ENCODE assay signal across 11 mouse cellular contexts in the genomic region with DNA sequence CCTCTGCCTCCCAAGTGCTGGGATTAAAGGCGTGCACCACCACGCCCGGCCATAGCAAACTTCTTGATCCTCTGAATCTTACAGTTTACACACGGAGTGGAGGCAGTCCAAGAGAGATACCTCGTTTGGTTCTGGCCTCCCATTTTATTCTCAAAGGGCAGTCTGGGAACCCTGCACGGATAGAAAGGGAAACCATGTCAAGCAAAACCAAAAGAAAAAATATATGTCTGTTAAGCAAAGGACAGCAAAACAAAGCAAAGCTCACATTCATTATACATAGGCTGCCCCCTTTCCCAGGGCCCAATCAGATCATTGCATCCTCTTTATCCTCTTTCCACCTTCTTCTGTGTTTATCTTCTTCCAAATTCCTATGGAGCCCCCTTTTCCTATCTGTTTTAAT. TPM values are rescaled to one million over a fixed set of nuclear protein-coding genes. Genes with fewer than 3 reads are reported as not detected.
A peak's percentile ranks its signal among the peaks of the same experiment; 100 is the strongest.
DNase-seq lines count a peak whose midpoint lies in the region; TF ChIP-seq lines count a peak whose summit lies in the region.
"Had no signal": no experiment of that assay in that cellular context is flagged by ENCODE, and none has a peak within 500 bp of the region (broad histone marks: within the 10 kb centered on the region; RNA-seq: fewer than 3 reads in every experiment).

No protein-coding gene starts in this region.

- TF ChIP-seq RAD21 in MEL (IDR thresholded peaks at IDR 0.05; ENCODE audit: low read depth, low read length), result no peak

- H3K27me3 ChIP-seq in MEL (ENCODE audit: control insufficient read depth in 1 of 2, insufficient read depth in 2 of 2, low read length in 2 of 2), result no peaks in the 10 kb centered on the region; a peak in 1 of 4 replicates
- H3K27me3 ChIP-seq: liver, embryonic 15.5 days had no signal

- no peak overlapping the region for H3K27ac ChIP-seq in MEL (ENCODE audit: control insufficient read depth, low read depth, low read length)
- H3K27ac ChIP-seq: embryonic facial prominence, embryonic 10.5 days; liver, embryonic 15.5 days had no signal

- no peaks in the 10 kb centered on the region for H3K79me2 ChIP-seq in MEL (ENCODE audit: control insufficient read depth, insufficient read depth, low read length, poor library complexity)

- peak; percentile 21 for DNase-seq in cerebellum, adult 8-10 months
- no peak for DNase-seq in cerebellum, adult 11-12 months
- DNase-seq in left cerebral cortex, postnatal 4 days, result peak; percentile 2
- no peak for DNase-seq in left cerebral cortex, adult 9 months (ENCODE audit: low spot score in 2 of 2)
- peak; percentile 68 for DNase-seq in MEL (ENCODE audit: low read depth, low spot score)
- peak; percentile 48 for DNase-seq in naive thymus-derived CD4-positive, alpha-beta T cell, adult 2 months (ENCODE audit: low read depth)
- DNase-seq in right cerebral cortex, postnatal 25 days, result no peak
- no peak for DNase-seq in liver

- H3K4me3 ChIP-seq in MEL (ENCODE audit: control insufficient read depth in 1 of 2, insufficient read depth in 1 of 2, low read depth in 2 of 2, low read length in 2 of 2), result no peak overlapping the region
- H3K4me3 ChIP-seq: embryonic facial prominence, embryonic 10.5 days; liver, embryonic 15.5 days had no signal

- no peak overlapping the region for H3K9ac ChIP-seq in MEL (ENCODE audit: control insufficient read depth, low read depth, low read length, poor library complexity, severe bottlenecking)
- H3K9ac ChIP-seq: liver, embryonic 15.5 days had no signal

- no peak for TF ChIP-seq EP300 in MEL (IDR thresholded peaks at IDR 0.05; ENCODE audit: low read depth in 1 of 2, low read length in 2 of 2)

- intact Hi-C loops in left cerebral cortex, postnatal 4 days (cut with DNase I), result no loop called here

- no peak for TF ChIP-seq CTCF in MEL (IDR thresholded peaks at IDR 0.05 in 2 of 3, conservative IDR thresholded peaks at IDR 0.05 in 1 of 3; ENCODE audit: control insufficient read depth in 1 of 3, insufficient read depth in 1 of 3, low read depth in 2 of 3, low read length in 3 of 3, poor library complexity in 1 of 3, severe bottlenecking in 1 of 3)

- no peaks in the 10 kb centered on the region for H3K9me3 ChIP-seq in MEL (replicated peaks; ENCODE audit: insufficient read depth, low read length)
- H3K9me3 ChIP-seq: embryonic facial prominence, embryonic 10.5 days; liver, embryonic 15.5 days had no signal

- peaks cover 5 to 15% of the 10 kb centered on the region in 2 experiments for H3K4me1 ChIP-seq in MEL (ENCODE audit: control insufficient read depth in 1 of 2, insufficient read depth in 2 of 2, low read length in 2 of 2)
- H3K4me1 ChIP-seq: embryonic facial prominence, embryonic 10.5 days; liver, embryonic 15.5 days had no signal

- TF ChIP-seq POLR2A in MEL (IDR thresholded peaks at IDR 0.05; ENCODE audit: control insufficient read depth in 1 of 2, insufficient read depth in 1 of 2, low read depth in 1 of 2, low read length in 2 of 2, poor library complexity in 1 of 2), result no peak

- peaks cover 0 to 15% of the 10 kb centered on the region in 2 experiments; a peak in 2 of 4 replicates for H3K36me3 ChIP-seq in MEL (ENCODE audit: control insufficient read depth in 1 of 2, insufficient read depth in 2 of 2, low read length in 2 of 2)
- H3K36me3 ChIP-seq: embryonic facial prominence, embryonic 10.5 days; G1E; liver, embryonic 15.5 days had no signal

TF ChIP-seq in MEL, 35 proteins besides CTCF, POLR2A, EP300 and RAD21:
- no peak for TF ChIP-seq E2F4 (IDR thresholded peaks at IDR 0.05; ENCODE audit: borderline replicate concordance, low read depth, low read length)
- no peak for TF ChIP-seq ETS1 (IDR thresholded peaks at IDR 0.05; ENCODE audit: low read depth, low read length)
- TF ChIP-seq MEF2A (IDR thresholded peaks at IDR 0.05; ENCODE audit: extremely low read depth, insufficient replicate concordance, low read depth, low read length, poor library complexity, severe bottlenecking), result no peak
- no peak for TF ChIP-seq MAZ (IDR thresholded peaks at IDR 0.05; ENCODE audit: low read depth, low read length)
- no peak for TF ChIP-seq MXI1 (IDR thresholded peaks at IDR 0.05; ENCODE audit: low read depth, low read length)
- no peak for TF ChIP-seq GATA1 (IDR thresholded peaks at IDR 0.05; ENCODE audit: low read depth, low read length)
- no peak for TF ChIP-seq KAT2A (conservative IDR thresholded peaks at IDR 0.05; ENCODE audit: low read depth, low read length)
- TF ChIP-seq SMC3 (IDR thresholded peaks at IDR 0.05; ENCODE audit: low read depth, low read length), result no peak
- TF ChIP-seq NRF1 (IDR thresholded peaks at IDR 0.05; ENCODE audit: insufficient read depth, low read depth, low read length, poor library complexity, severe bottlenecking), result no peak
- no peak for TF ChIP-seq ZKSCAN1 (IDR thresholded peaks at IDR 0.05; ENCODE audit: low read depth, low read length)
- TF ChIP-seq MAFK (IDR thresholded peaks at IDR 0.05; ENCODE audit: borderline replicate concordance, low read depth, low read length), result no peak
- TF ChIP-seq TAL1 (IDR thresholded peaks at IDR 0.05; ENCODE audit: low read length), result no peak
- no peak for TF ChIP-seq TBP (IDR thresholded peaks at IDR 0.05; ENCODE audit: low read depth, low read length)
- no peak for TF ChIP-seq ZMIZ1 (IDR thresholded peaks at IDR 0.05; ENCODE audit: low read depth, low read length)
- TF ChIP-seq BHLHE40 (IDR thresholded peaks at IDR 0.05; ENCODE audit: borderline replicate concordance, low read depth, low read length), result no peak
- TF ChIP-seq ZC3H11A (IDR thresholded peaks at IDR 0.05; ENCODE audit: low read depth, low read length), result no peak
- no peak for TF ChIP-seq RCOR1 (IDR thresholded peaks at IDR 0.05; ENCODE audit: low read depth, low read length)

RNA-seq across cellular contexts. Expression of gene Ndufb3, which starts 27.6 kb away (rescaled TPM):
- 10 to 100 TPM; 76.6 to 83.9 TPM for total RNA-seq in left cerebral cortex, postnatal 4 days (2021)
- total RNA-seq in MEL (2012; rRNA removed), result 169 and 172 TPM in 2 replicates
- polyA plus RNA-seq in MEL (2012; ENCODE audit: insufficient read depth in 1 of 2, insufficient read length in 2 of 2, low read depth in 1 of 2, low replicate concordance in 2 of 2, missing spikeins in 1 of 2), result 10 to 100 TPM in 1 of 2 experiments, not detected in 1; 98.3 TPM

RNA-seq across cellular contexts. Expression of gene Fam126b, which starts 27.7 kb away (rescaled TPM):
- total RNA-seq in left cerebral cortex, postnatal 4 days (2021), result 10 to 100 TPM; 32.5 to 35.2 TPM
- 5.0 and 5.5 TPM in 2 replicates for total RNA-seq in MEL (2012; rRNA removed)
- polyA plus RNA-seq in MEL (2012; ENCODE audit: insufficient read depth in 1 of 2, insufficient read length in 2 of 2, low read depth in 1 of 2, low replicate concordance in 2 of 2, missing spikeins in 1 of 2), result 1 to 10 TPM in 1 of 2 experiments, not detected in 1; 5.7 TPM

Comparison
In these comparisons a context has a peak if more than half of its experiments do, and no peak if none do; other contexts are left out.
1. DNase-seq: peak in cerebellum, adult 8-10 months (single experiment), left cerebral cortex, postnatal 4 days (single experiment), MEL (single experiment) and naive thymus-derived CD4-positive, alpha-beta T cell, adult 2 months (single experiment); none in cerebellum, adult 11-12 months (single experiment), left cerebral cortex, adult 9 months (0 of 2), right cerebral cortex, postnatal 25 days (single experiment) and liver (single experiment).